Mouse (Mus musculus): ENCODE measurements around the gene Cyp2j7. TPM values are rescaled to one million over a fixed set of nuclear protein-coding genes. Genes with fewer than 3 reads are reported as not detected.

Cyp2j7 gene
- polyA plus RNA-seq, 1 experiment from 2014 or later: not detected

- H3K4me2 ChIP-seq (ENCODE audit: low read length): no peak overlapping the region
- WGBS: 100% methylated on average over 1 of the region's 1 CpGs
- ATAC-seq: no peak
These were observed 74.9 kb downstream of the Cyp2j7 start for GRCm38 (mm10) chr4:96161575-96161974.

More at GRCm38 (mm10) chr4:96161575-96161974, 74.9 kb downstream of the Cyp2j7 start:
- H3K27ac ChIP-seq (ENCODE audit: low read depth, low read length): no peak overlapping the region
- H3K9me3 ChIP-seq (replicated peaks; ENCODE audit: control insufficient read depth, low read length): no peaks in the 10 kb centered on the region
- no peak for DNase-seq (ENCODE audit: low spot score)
- no peak overlapping the region for H3K9ac ChIP-seq (ENCODE audit: low read length)
- no peaks in the 10 kb centered on the region for H3K4me1 ChIP-seq (ENCODE audit: control insufficient read depth, insufficient read depth, low read length)
- no peaks in the 10 kb centered on the region for H3K36me3 ChIP-seq (ENCODE audit: control insufficient read depth, insufficient read depth, low read length)
- H3K4me3 ChIP-seq (ENCODE audit: low read depth, low read length): no peak overlapping the region
- H3K27me3 ChIP-seq (replicated peaks; ENCODE audit: control insufficient read depth, insufficient read depth, low read length): no peaks in the 10 kb centered on the region

Other genes starting within 250 kb of the Cyp2j7 start
- not detected in 2 replicates for gene Cyp2j13, start 159.1 kb downstream of the Cyp2j7 start, polyA plus RNA-seq (2014; fragmentation: Nextera tagmentation; extraction: Ambion mirVana)
- gene Cyp2j12, start 95.5 kb downstream of the Cyp2j7 start, polyA plus RNA-seq (2014; fragmentation: Nextera tagmentation; extraction: Ambion mirVana): not detected in 2 replicates
- not detected in 2 replicates for gene Cyp2j11, start 112.0 kb upstream of the Cyp2j7 start, polyA plus RNA-seq (2014; fragmentation: Nextera tagmentation; extraction: Ambion mirVana)